Mouse (Mus musculus) heart, embryonic 13.5 days (tissue): ENCODE data around the gene Ppp1r12a. TPM values are rescaled to one million over a fixed set of nuclear protein-coding genes. Genes with fewer than 3 reads are reported as not detected.

ENCODE experiments used
- ATAC-seq: fragments of 200-750 bp; cut with Nextera tagmentation; 2 replicates; pipeline ENCODE4 v1.8.0; 2017; ENCODE audit warnings: moderate TSS enrichment; ENCODE audit not compliant: insufficient number of reproducible peaks, low FRiP score, low TSS enrichment; ENCODE audit errors: extremely low read depth
- H3K27ac ChIP-seq: fragments of 300-500 bp; sonication (generic); replicated peaks from 2 replicates; pipeline ENCODE4 v1.5.1; 2015; ENCODE audit warnings: moderate library complexity, mild to moderate bottlenecking, inconsistent platforms
- H3K27me3 ChIP-seq: fragments of 300-500 bp; sonication (generic); replicated peaks from 2 replicates; pipeline ENCODE4 v1.6.1; 2015; ENCODE audit warnings: mild to moderate bottlenecking, inconsistent platforms
- H3K36me3 ChIP-seq: fragments of 300-500 bp; sonication (generic); 2 replicates; pipeline ENCODE4 v1.6.1; 2015; ENCODE audit warnings: mild to moderate bottlenecking, inconsistent platforms
- H3K4me1 ChIP-seq: fragments of 300-500 bp; sonication (generic); 2 replicates; pipeline ENCODE4 v1.6.1; 2015; ENCODE audit warnings: inconsistent platforms
- H3K4me2 ChIP-seq: fragments of 300-500 bp; sonication (generic); 2 replicates; pipeline ENCODE4 v1.6.1; 2015; ENCODE audit warnings: inconsistent platforms, mild to moderate bottlenecking, moderate library complexity
- H3K4me3 ChIP-seq: fragments of 300-500 bp; sonication (generic); 2 replicates; pipeline ENCODE4 v1.5.1; 2015; ENCODE audit warnings: moderate library complexity, mild to moderate bottlenecking, inconsistent platforms
- H3K9ac ChIP-seq: fragments of 300-500 bp; sonication (generic); 2 replicates; pipeline ENCODE4 v1.6.1; 2015; ENCODE audit warnings: inconsistent platforms, mild to moderate bottlenecking, moderate library complexity
- H3K9me3 ChIP-seq: fragments of 300-500 bp; sonication (generic); 2 replicates; pipeline ENCODE4 v1.6.1; 2016; ENCODE audit warnings: inconsistent platforms
- WGBS: fragments of 180-500 bp; shearing (Covaris S2); methylation state at CpG from one replicate; pipeline ENCODE4 v1.1.7; 2015; ENCODE audit warnings: mixed read lengths; 5-methylcytosine and 5-hydroxymethylcytosine counted together
- polyA plus RNA-seq: library from polyadenylated mRNA; unstranded; fragments of >200 nt; fragmentation: Nextera tagmentation; extraction: Ambion mirVana; gene quantifications from 2 replicates; pipeline ENCODE4 v1.2.1, GENCODE M21; 2015

Gene Ppp1r12a
- polyA plus RNA-seq, 1 experiment from 2014 or later = 88.1 TPM

- H3K27me3 ChIP-seq = no peaks in the 10 kb centered on the region
- H3K4me2 ChIP-seq = no peak overlapping the region
- peaks cover 71% of the 10 kb centered on the region for H3K4me1 ChIP-seq
- ATAC-seq = no peak
- 0 out of 2 replicates have a peak, but pooled peaks cover 4% of the 10 kb centered on the region for H3K36me3 ChIP-seq
- H3K9me3 ChIP-seq = no peaks in the 10 kb centered on the region
- no peak overlapping the region for H3K27ac ChIP-seq
- 83% methylated on average over 3 of the region's 3 CpGs for WGBS
- H3K9ac ChIP-seq = no peak overlapping the region
- no peak overlapping the region for H3K4me3 ChIP-seq
These were observed 19.9 kb downstream of the Ppp1r12a start for GRCm38 (mm10) chr10:108181893-108182292.

DNA sequence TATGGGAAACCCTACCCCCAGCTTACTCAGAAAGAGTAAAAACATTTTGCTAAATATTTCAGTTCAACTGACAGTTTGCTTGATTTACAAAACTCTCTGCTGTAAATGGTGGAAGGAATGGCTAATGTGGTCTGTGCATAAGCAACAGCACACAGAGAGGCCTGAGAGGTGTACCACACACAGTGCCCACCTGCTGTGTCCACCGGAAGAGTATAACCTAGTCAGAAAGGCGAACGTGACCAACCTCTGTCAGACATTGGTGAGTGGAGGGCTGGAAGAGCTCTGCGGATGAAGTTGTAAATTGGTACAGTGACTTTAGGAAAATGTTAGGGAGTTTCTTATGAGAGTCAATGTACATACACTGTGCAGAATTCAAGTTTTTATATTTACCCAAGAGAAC, 20.4 kb downstream of the Ppp1r12a start:
- no peaks in the 10 kb centered on the region for H3K9me3 ChIP-seq
- no peak overlapping the region for H3K4me3 ChIP-seq
- 90% methylated on average over 4 of the region's 4 CpGs for WGBS
- no peak overlapping the region for H3K27ac ChIP-seq
- H3K4me1 ChIP-seq = peaks cover 71% of the 10 kb centered on the region
- H3K4me2 ChIP-seq = no peak overlapping the region
- no peak for ATAC-seq
- H3K27me3 ChIP-seq = no peaks in the 10 kb centered on the region
- H3K36me3 ChIP-seq = 0 out of 2 replicates have a peak, but pooled peaks cover 4% of the 10 kb centered on the region
- H3K9ac ChIP-seq = no peak overlapping the region

- ATAC-seq = no peak
- Histone ChIP-seq H3K36me3 (peaks cover 8% of the 10 kb centered on the region; the same call in 1 of the 2 replicates), H3K4me2 (no peak overlapping the region), H3K4me3 (no peak overlapping the region), H3K9ac (no peak overlapping the region), H3K27me3 (no peaks in the 10 kb centered on the region), H3K27ac (0 out of 2 replicates have a peak overlapping the region, but pooled peaks have one; percentile 5), H3K4me1 (peaks cover 61% of the 10 kb centered on the region), H3K9me3 (no peaks in the 10 kb centered on the region)
- WGBS = 67% methylated on average over 8 of the region's 8 CpGs
These were observed 22.8 kb downstream of the Ppp1r12a start for GRCm38 (mm10) chr10:108184763-108185162.

GRCm38 (mm10) chr10:108185265-108185664, 23.3 kb downstream of the Ppp1r12a start:
- Histone ChIP-seq H3K9me3 (no peaks in the 10 kb centered on the region), H3K36me3 (peaks cover 8% of the 10 kb centered on the region; the same call in 1 of the 2 replicates), H3K4me2 (no peak overlapping the region), H3K4me3 (no peak overlapping the region), H3K9ac (no peak overlapping the region), H3K27me3 (no peaks in the 10 kb centered on the region), H3K4me1 (peaks cover 61% of the 10 kb centered on the region), H3K27ac (no peak overlapping the region)
- 73% methylated on average over 3 of the region's 3 CpGs for WGBS
- ATAC-seq = no peak

GRCm38 (mm10) chr10:108189303-108189702, 27.3 kb downstream of the Ppp1r12a start:
- Histone ChIP-seq H3K4me2 (no peak overlapping the region), H3K9ac (no peak overlapping the region), H3K9me3 (no peaks in the 10 kb centered on the region), H3K36me3 (peaks cover 4% of the 10 kb centered on the region; the same call in 1 of the 2 replicates), H3K27me3 (no peaks in the 10 kb centered on the region), H3K4me3 (no peak overlapping the region), H3K27ac (no peak overlapping the region), H3K4me1 (peaks cover 53% of the 10 kb centered on the region)
- ATAC-seq = no peak
- 71% methylated on average over 2 of the region's 2 CpGs for WGBS

DNA sequence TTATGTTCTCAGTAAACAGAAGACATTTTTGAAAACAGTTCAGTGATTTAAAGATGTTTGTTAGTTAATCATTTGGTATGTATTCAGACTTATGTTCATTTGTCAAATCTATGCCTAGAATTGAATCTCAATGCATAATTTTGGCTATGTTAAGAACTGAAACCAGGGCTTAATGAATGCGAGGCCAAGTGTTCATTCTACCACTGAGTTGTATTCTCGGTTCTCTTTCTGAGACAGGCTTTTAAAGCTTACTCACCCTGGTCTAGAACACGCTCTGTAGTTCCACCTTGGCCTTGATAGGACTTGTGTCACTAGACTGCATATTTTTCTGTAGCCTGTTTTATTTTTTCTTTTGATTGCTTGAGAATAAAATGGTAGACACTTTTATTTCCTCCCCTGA, 28.0 kb downstream of the Ppp1r12a start:
- Histone ChIP-seq H3K27ac (no peak overlapping the region), H3K4me1 (peaks cover 46% of the 10 kb centered on the region), H3K36me3 (peaks cover 4% of the 10 kb centered on the region; the same call in 1 of the 2 replicates), H3K9me3 (no peaks in the 10 kb centered on the region), H3K4me3 (no peak overlapping the region), H3K4me2 (no peak overlapping the region), H3K9ac (no peak overlapping the region), H3K27me3 (no peaks in the 10 kb centered on the region)
- no peak for ATAC-seq
- WGBS = 81% methylated on average over 3 of the region's 3 CpGs

DNA sequence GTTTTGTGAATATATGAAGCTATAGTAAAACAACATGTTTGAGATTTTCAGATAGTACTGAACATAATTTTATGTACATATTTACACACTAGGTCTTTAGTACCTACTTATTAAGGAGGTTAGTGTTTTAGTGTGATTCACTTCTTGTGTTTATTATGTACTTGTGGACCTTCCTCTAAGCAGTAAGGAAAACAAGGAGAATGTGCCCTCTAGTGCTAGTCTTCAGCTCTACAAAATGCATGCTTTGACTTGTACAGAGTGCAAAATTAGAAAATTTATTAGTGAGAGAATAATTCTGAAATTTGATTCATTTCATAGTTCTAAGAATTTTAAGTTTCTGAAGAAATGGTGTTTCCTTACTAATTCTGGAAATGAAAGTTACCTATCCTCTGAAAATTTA, 28.6 kb downstream of the Ppp1r12a start:
- Histone ChIP-seq H3K9me3 (no peaks in the 10 kb centered on the region), H3K9ac (no peak overlapping the region), H3K27me3 (no peaks in the 10 kb centered on the region), H3K4me1 (peaks cover 40% of the 10 kb centered on the region), H3K27ac (no peak overlapping the region), H3K36me3 (peaks cover 4% of the 10 kb centered on the region; the same call in 1 of the 2 replicates), H3K4me3 (no peak overlapping the region), H3K4me2 (no peak overlapping the region)
- no peak for ATAC-seq

GRCm38 (mm10) chr10:108191381-108191787, 29.4 kb downstream of the Ppp1r12a start:
- 0 out of 2 replicates have a peak overlapping the region, but pooled peaks have one; percentile 38 for H3K27ac ChIP-seq

GRCm38 (mm10) chr10:108192306-108192705, 30.3 kb downstream of the Ppp1r12a start:
- no peak for ATAC-seq
- 58% methylated on average over 2 of the region's 2 CpGs for WGBS

More at GRCm38 (mm10) chr10:108191381-108191787, 29.4 kb downstream of the Ppp1r12a start:
- peaks cover 38% of the 10 kb centered on the region for H3K4me1 ChIP-seq
- no peak overlapping the region for H3K4me2 ChIP-seq
- H3K27me3 ChIP-seq = no peaks in the 10 kb centered on the region
- H3K4me3 ChIP-seq = no peak overlapping the region
- H3K36me3 ChIP-seq = peaks cover 4% of the 10 kb centered on the region; the same call in 1 of the 2 replicates
- H3K9ac ChIP-seq = peak overlapping the region; percentile 20; the same call in 1 of the 2 replicates
- 55% methylated on average over 8 of the region's 8 CpGs for WGBS
- ATAC-seq = no peak
- no peaks in the 10 kb centered on the region for H3K9me3 ChIP-seq

DNA sequence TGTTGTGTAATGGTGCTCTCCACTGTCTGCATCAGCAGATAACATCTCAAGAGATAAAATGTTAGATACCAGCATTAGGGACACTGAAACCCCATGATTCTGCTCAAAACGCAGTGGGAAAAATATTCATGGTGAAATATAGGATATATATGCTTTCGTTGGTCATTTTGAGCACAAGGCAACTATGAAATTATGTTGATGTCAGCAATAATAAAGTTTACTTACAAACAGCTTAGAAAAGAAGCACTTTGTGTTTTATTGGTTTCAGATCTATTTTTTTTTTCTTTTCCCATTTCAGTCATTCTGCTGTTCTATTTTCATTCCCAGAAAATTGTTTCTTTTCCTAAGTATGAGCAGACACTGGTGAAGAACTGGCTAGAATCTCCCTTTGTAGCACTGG, 34.1 kb downstream of the Ppp1r12a start:
- Histone ChIP-seq H3K9ac (no peak overlapping the region), H3K4me1 (peaks cover 20% of the 10 kb centered on the region), H3K27ac (no peak overlapping the region), H3K36me3 (peaks cover 18% of the 10 kb centered on the region), H3K9me3 (no peaks in the 10 kb centered on the region), H3K4me2 (no peak overlapping the region), H3K27me3 (no peaks in the 10 kb centered on the region), H3K4me3 (no peak overlapping the region)
- 92% methylated on average over 2 of the region's 2 CpGs for WGBS
- ATAC-seq = no peak

More at GRCm38 (mm10) chr10:108192306-108192705, 30.3 kb downstream of the Ppp1r12a start:
- Histone ChIP-seq H3K27me3 (no peaks in the 10 kb centered on the region), H3K36me3 (peaks cover 4% of the 10 kb centered on the region; the same call in 1 of the 2 replicates), H3K9ac (no peak overlapping the region), H3K27ac (no peak overlapping the region), H3K4me1 (peaks cover 38% of the 10 kb centered on the region), H3K9me3 (no peaks in the 10 kb centered on the region), H3K4me2 (no peak overlapping the region), H3K4me3 (no peak overlapping the region)

DNA sequence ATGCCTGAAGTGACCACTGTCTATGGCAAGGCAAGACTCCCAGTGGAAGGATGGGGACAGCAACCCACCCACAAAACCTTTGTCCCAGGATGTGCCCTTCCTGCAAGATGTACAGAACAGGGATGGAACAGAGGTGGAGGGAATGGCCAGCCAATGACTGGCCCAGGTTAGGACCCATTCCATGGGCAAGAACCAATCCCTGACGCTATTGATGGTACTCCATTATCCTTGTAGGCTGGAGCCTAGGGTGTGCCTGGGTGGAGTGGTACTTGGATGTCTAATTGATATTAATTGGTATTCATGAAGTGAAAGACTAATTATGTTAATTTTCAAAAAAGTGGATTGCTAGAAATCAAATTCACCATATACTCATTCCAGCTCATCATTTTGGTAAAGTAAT, 35.5 kb downstream of the Ppp1r12a start:
- Histone ChIP-seq H3K4me1 (peaks cover 10% of the 10 kb centered on the region; the same call in 1 of the 2 replicates), H3K9me3 (no peaks in the 10 kb centered on the region), H3K9ac (no peak overlapping the region), H3K4me3 (no peak overlapping the region), H3K27ac (no peak overlapping the region), H3K27me3 (no peaks in the 10 kb centered on the region), H3K36me3 (peaks cover 27% of the 10 kb centered on the region), H3K4me2 (no peak overlapping the region)
- 96% methylated on average over 1 of the region's 1 CpGs for WGBS
- ATAC-seq = no peak

DNA sequence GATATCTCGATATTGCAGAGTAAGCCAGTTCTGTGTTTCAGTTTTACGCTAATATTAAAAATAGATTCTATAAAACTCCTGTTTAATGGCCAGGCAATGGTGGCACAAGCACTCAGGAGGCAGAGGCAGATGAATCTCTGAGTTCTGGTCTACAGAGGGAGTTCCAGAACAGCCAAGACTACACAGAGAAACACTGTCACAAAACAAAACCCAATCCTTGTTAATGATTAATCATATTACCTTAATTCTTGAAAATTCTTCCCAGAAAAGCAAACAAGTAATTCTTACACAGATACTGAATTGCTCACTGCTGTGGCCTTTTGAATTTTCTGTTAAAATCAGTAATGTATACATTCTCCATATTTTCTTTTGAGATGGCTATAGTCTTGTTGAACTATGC, 37.0 kb downstream of the Ppp1r12a start:
- Histone ChIP-seq H3K4me1 (peaks cover 4% of the 10 kb centered on the region; the same call in 1 of the 2 replicates), H3K4me3 (no peak overlapping the region), H3K9me3 (no peaks in the 10 kb centered on the region), H3K9ac (no peak overlapping the region), H3K27ac (no peak overlapping the region), H3K27me3 (no peaks in the 10 kb centered on the region), H3K36me3 (peaks cover 27% of the 10 kb centered on the region), H3K4me2 (no peak overlapping the region)
- no peak for ATAC-seq
- WGBS = 83% methylated on average over 2 of the region's 2 CpGs
